Mouse (Mus musculus): ENCODE results near the gene Nxn. TPM values are rescaled to one million over a fixed set of nuclear protein-coding genes. Genes with fewer than 3 reads are reported as not detected.

The Nxn gene
- total and polyA plus RNA-seq, 3 experiments: 10.0 to 19.1 (median 14.6) TPM

DNA sequence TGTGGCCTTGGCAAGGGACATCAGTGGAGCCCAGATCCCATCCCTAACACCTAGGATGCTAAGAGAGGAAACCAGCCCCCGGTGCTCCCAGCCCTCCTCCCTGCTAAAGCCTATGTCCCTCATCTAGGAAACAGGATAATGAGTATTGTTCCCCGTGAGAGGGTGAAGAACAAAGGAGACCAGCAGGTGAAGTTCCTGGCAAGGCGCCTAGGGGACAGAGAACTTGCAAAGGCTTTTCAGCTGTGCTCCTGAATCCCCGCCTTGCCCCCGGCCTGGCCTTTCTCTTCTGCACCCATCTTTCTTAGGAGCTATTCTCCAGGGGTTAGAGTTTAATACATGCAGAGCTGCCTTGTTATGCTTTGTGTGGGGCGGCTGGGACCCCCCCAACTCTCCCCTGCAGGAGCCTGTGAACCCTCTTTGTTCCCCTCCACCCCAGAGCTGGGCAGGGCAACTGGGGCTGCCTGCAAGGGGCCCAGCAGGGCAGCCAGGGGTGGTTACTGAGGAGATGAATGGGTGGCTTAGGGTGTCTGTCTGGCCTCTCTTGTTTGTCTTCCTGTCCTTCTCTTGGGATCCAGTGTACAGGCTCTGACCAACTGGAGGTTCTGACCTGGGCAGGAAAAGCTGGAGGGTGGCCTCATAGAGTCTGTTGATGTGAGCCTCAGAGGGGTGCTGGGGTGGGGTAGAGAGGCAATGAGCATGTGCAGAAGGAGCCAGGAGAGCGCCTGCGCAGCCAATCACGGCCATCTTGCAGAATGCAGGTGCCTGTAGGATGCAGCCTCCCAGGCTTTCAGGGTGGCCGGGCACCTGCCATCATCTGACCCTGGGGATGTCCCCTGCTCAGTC, 138.5 kb downstream of the Nxn start:
- no peak overlapping the region; the same call in 1 of the 2 replicates for H3K27ac ChIP-seq
- H3K79me2 ChIP-seq (replicated peaks; ENCODE audit: control insufficient read depth, insufficient read depth, low read length): no peaks in the 10 kb centered on the region
- H3K4me3 ChIP-seq: no peak overlapping the region
- WGBS: 77% methylated on average over 10 of the region's 10 CpGs
- no peaks in the 10 kb centered on the region for H3K27me3 ChIP-seq (ENCODE audit: control insufficient read depth, insufficient read depth, low read length)
- DNase-seq: no peak
- no peak overlapping the region for H3K9ac ChIP-seq (ENCODE audit: low read depth, low read length)
- H3K36me3 ChIP-seq (ENCODE audit: control insufficient read depth, insufficient read depth, low read length): no peaks in the 10 kb centered on the region
- no peak for TF ChIP-seq CTCF (IDR thresholded peaks at IDR 0.05)
- TF ChIP-seq EP300 (IDR thresholded peaks at IDR 0.05; ENCODE audit: insufficient read depth, low read depth, low read length): no peak
- no peak for TF ChIP-seq POLR2A (IDR thresholded peaks at IDR 0.05; ENCODE audit: insufficient read depth, low read depth, low read length)
- intact Hi-C loops (cut with DNase I): loop anchor here (5.0 kb wide), 1 partner anchor 52 kb away; no protein-coding TSS in a partner anchor
- peaks cover 4% of the 10 kb centered on the region for H3K4me1 ChIP-seq (ENCODE audit: control insufficient read depth, insufficient read depth, low read length)

DNA sequence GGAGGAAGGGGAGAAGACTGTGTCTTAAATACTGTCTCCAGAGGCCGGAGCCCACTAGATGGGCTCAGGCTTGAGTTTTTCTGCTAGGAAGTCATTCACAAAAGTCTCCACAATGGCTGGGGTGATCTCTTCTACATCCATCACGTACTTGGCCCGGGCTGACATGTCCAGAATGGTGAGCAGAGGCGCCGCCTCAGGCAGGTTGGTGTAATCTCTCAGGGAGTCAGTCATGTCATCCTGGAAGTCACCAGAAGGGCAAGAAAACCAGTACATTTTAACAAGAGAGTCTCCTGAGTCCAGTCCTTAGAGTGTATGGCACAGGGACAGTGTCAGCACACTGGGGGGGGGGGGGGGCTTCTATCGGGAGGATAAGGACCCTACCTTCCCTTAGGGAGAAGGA, 140.4 kb downstream of the Nxn start:
- TF ChIP-seq POLR2A (IDR thresholded peaks at IDR 0.05; ENCODE audit: insufficient read depth, low read depth, low read length) (no peak), CTCF (IDR thresholded peaks at IDR 0.05) (no peak), EP300 (IDR thresholded peaks at IDR 0.05; ENCODE audit: insufficient read depth, low read depth, low read length) (no peak)
- no peak overlapping the region for H3K27ac ChIP-seq
- H3K9ac ChIP-seq (ENCODE audit: low read depth, low read length): no peak overlapping the region
- no peaks in the 10 kb centered on the region for H3K27me3 ChIP-seq (ENCODE audit: control insufficient read depth, insufficient read depth, low read length)
- no peak for DNase-seq
- no peaks in the 10 kb centered on the region for H3K36me3 ChIP-seq (ENCODE audit: control insufficient read depth, insufficient read depth, low read length)
- no peaks in the 10 kb centered on the region for H3K79me2 ChIP-seq (replicated peaks; ENCODE audit: control insufficient read depth, insufficient read depth, low read length)
- peaks cover 7% of the 10 kb centered on the region for H3K4me1 ChIP-seq (ENCODE audit: control insufficient read depth, insufficient read depth, low read length)
- WGBS: 89% methylated on average over 6 of the region's 6 CpGs
- intact Hi-C loops (cut with DNase I): no loop called here
- no peak overlapping the region for H3K4me3 ChIP-seq

DNA sequence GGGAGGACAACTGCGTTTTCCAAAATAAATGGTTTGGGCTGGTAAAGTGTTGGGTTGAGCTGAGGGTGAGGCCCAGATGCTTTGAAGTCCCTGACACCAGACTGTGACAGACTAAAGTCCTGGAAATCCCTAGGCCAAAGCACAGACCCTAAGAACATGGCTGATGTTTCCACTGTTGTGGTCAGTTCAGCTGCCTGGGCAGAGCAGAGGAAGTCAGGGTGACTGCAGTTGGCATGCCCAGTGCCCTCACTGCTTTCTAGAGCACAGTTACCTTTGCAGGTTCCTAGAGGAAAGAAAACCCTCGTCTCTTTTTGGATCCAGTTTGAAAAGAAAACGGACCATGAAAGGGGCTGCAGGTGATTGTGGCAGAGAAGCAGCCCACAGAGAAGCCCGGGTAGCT, 141.6 kb downstream of the Nxn start:
- Histone ChIP-seq H3K36me3 (ENCODE audit: control insufficient read depth, insufficient read depth, low read length) (no peaks in the 10 kb centered on the region), H3K9ac (ENCODE audit: low read depth, low read length) (no peak overlapping the region), H3K4me1 (ENCODE audit: control insufficient read depth, insufficient read depth, low read length) (peaks cover 8% of the 10 kb centered on the region), H3K79me2 (replicated peaks; ENCODE audit: control insufficient read depth, insufficient read depth, low read length) (no peaks in the 10 kb centered on the region), H3K27me3 (ENCODE audit: control insufficient read depth, insufficient read depth, low read length) (no peaks in the 10 kb centered on the region), H3K4me3 (no peak overlapping the region), H3K27ac (no peak overlapping the region)
- DNase-seq: no peak
- TF ChIP-seq EP300 (IDR thresholded peaks at IDR 0.05; ENCODE audit: insufficient read depth, low read depth, low read length) (no peak), CTCF (IDR thresholded peaks at IDR 0.05) (no peak), POLR2A (IDR thresholded peaks at IDR 0.05; ENCODE audit: insufficient read depth, low read depth, low read length) (no peak)
- 84% methylated on average over 4 of the region's 4 CpGs for WGBS
- intact Hi-C loops (cut with DNase I): no loop called here

DNA sequence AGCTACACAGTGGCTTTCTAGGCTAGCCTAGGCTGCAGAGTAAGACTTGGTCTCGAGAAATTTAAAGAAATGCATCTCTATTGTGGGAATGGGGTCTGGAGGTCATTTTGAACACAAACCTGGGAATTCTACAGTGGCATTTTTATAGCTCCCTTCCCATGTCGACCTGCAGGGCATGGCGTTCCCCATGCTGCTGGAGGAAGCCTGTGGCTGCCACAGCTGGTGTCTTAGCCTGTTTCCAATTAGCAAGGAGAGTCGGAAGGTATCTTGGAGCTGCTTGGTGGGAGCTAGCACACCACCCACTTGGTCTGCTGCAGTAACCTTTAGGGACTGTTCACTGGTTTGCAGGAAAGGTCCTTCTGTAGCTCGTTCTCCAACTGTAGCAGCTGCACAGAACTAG, 142.8 kb downstream of the Nxn start:
- 60% methylated on average over 5 of the region's 5 CpGs for WGBS
- TF ChIP-seq POLR2A (IDR thresholded peaks at IDR 0.05; ENCODE audit: insufficient read depth, low read depth, low read length) (no peak), EP300 (IDR thresholded peaks at IDR 0.05; ENCODE audit: insufficient read depth, low read depth, low read length) (no peak), CTCF (IDR thresholded peaks at IDR 0.05) (no peak)
- Histone ChIP-seq H3K27me3 (ENCODE audit: control insufficient read depth, insufficient read depth, low read length) (no peaks in the 10 kb centered on the region), H3K4me1 (ENCODE audit: control insufficient read depth, insufficient read depth, low read length) (peaks cover 5% of the 10 kb centered on the region), H3K4me3 (no peak overlapping the region), H3K79me2 (replicated peaks; ENCODE audit: control insufficient read depth, insufficient read depth, low read length) (no peaks in the 10 kb centered on the region), H3K9ac (ENCODE audit: low read depth, low read length) (no peak overlapping the region), H3K36me3 (ENCODE audit: control insufficient read depth, insufficient read depth, low read length) (no peaks in the 10 kb centered on the region), H3K27ac (no peak overlapping the region)
- intact Hi-C loops (cut with DNase I): no loop called here
- DNase-seq: no peak

DNA sequence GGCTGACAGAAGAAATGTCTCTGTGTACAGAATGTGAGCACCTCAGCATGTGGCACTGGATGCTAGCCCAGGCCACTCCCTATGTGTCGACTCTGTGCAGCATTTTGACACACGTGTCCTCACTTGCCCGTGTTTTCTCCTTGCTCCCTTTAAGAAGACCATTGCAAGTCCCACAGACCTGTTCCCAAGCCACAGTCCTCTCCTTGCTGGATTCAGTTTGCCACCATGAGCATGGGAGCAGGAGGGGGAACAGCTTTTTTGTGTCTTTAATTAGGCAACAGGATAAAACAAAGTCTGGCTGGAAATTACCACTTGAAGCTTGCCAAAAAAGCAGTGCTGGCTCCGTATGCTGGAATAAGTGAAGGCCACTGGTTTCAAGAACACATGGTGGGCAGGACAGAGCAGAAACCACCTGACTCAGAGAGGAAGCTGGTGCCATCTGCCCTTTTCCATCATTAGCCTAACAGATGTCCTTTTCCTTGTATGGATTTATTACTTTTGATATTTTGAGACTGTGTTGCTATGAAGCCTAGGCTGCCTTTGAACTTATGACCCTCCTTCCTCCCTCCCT, 143.4 kb downstream of the Nxn start:
- H3K79me2 ChIP-seq (replicated peaks; ENCODE audit: control insufficient read depth, insufficient read depth, low read length): no peaks in the 10 kb centered on the region
- WGBS: 35% methylated on average over 4 of the region's 4 CpGs
- H3K27me3 ChIP-seq (ENCODE audit: control insufficient read depth, insufficient read depth, low read length): no peaks in the 10 kb centered on the region
- peaks cover 5% of the 10 kb centered on the region for H3K4me1 ChIP-seq (ENCODE audit: control insufficient read depth, insufficient read depth, low read length)
- H3K36me3 ChIP-seq (ENCODE audit: control insufficient read depth, insufficient read depth, low read length): no peaks in the 10 kb centered on the region
- TF ChIP-seq POLR2A (IDR thresholded peaks at IDR 0.05; ENCODE audit: insufficient read depth, low read depth, low read length): no peak
- TF ChIP-seq EP300 (IDR thresholded peaks at IDR 0.05; ENCODE audit: insufficient read depth, low read depth, low read length): no peak
- no peak for TF ChIP-seq CTCF (IDR thresholded peaks at IDR 0.05)
- H3K27ac ChIP-seq: no peak overlapping the region
- H3K9ac ChIP-seq (ENCODE audit: low read depth, low read length): no peak overlapping the region
- intact Hi-C loops (cut with DNase I): no loop called here
- H3K4me3 ChIP-seq: no peak overlapping the region
- no peak for DNase-seq

DNA sequence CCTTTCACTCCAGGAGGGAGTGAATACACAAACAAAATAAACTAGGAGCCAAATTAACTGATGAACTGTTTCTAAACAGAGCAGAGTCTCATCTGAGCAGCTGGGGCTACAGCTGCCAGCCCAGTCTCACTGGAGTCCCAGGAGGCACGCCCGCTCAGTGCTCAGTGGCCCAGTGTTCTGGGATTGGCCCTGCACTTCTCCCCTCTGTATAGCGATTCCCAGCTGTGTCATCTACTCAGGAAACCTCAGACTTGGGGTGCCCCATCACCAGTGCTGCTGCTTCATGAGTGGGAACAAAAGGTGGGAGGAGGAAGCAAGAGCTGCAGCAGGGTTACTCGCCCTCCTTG, 145.0 kb downstream of the Nxn start:
- no peak overlapping the region for H3K9ac ChIP-seq (ENCODE audit: low read depth, low read length)
- TF ChIP-seq POLR2A (IDR thresholded peaks at IDR 0.05; ENCODE audit: insufficient read depth, low read depth, low read length) (no peak), EP300 (IDR thresholded peaks at IDR 0.05; ENCODE audit: insufficient read depth, low read depth, low read length) (no peak), CTCF (IDR thresholded peaks at IDR 0.05) (no peak)
- DNase-seq: no peak
- H3K27ac ChIP-seq: peak overlapping the region; percentile 23; the same call in 1 of the 2 replicates
- H3K79me2 ChIP-seq (replicated peaks; ENCODE audit: control insufficient read depth, insufficient read depth, low read length): no peaks in the 10 kb centered on the region
- 85% methylated on average over 4 of the region's 4 CpGs for WGBS
- no peaks in the 10 kb centered on the region for H3K27me3 ChIP-seq (ENCODE audit: control insufficient read depth, insufficient read depth, low read length)
- H3K36me3 ChIP-seq (ENCODE audit: control insufficient read depth, insufficient read depth, low read length): no peaks in the 10 kb centered on the region
- peaks cover 5% of the 10 kb centered on the region for H3K4me1 ChIP-seq (ENCODE audit: control insufficient read depth, insufficient read depth, low read length)
- H3K4me3 ChIP-seq: no peak overlapping the region
- intact Hi-C loops (cut with DNase I): loop anchor here (1.0 kb wide), 3 partner anchors 145 to 200 kb away; partner anchors contain the start of genes Nxn and Timm22

All from heart, adult 2 months (tissue).